Mouse (Mus musculus): ENCODE measurements around the gene Sema3f. TPM values are rescaled to one million over a fixed set of nuclear protein-coding genes. Genes with fewer than 3 reads are reported as not detected.

Gene Sema3f
- polyA plus RNA-seq, 1 experiment from 2014 or later: 22.1 TPM

GRCm38 (mm10) chr9:107674609-107675429 lies 35.5 kb downstream of the Sema3f start:
- ATAC-seq (ENCODE audit: insufficient read depth): no peak; the same call in 1 of the 2 replicates

GRCm38 (mm10) chr9:107670259-107670658 lies 40.0 kb downstream of the Sema3f start:
- Histone ChIP-seq H3K36me3 (ENCODE audit: insufficient read depth) (no peaks in the 10 kb centered on the region), H3K27ac (ENCODE audit: low read depth) (no peak overlapping the region), H3K27me3 (ENCODE audit: insufficient read depth, low read length) (peaks cover 23% of the 10 kb centered on the region), H3K4me1 (ENCODE audit: insufficient read depth) (peaks cover 12% of the 10 kb centered on the region; the same call in 1 of the 2 replicates), H3K9me3 (ENCODE audit: low read depth, low read length) (no peaks in the 10 kb centered on the region), H3K9ac (no peak overlapping the region), H3K4me2 (no peak overlapping the region), H3K4me3 (ENCODE audit: low read depth, low read length) (no peak overlapping the region)
- no peak for ATAC-seq (ENCODE audit: insufficient read depth)
- no peak for TF ChIP-seq CTCF (IDR thresholded peaks at IDR 0.05; ENCODE audit: low read depth)
- WGBS: 53% methylated on average over 5 of the region's 5 CpGs
- DNase-seq: no peak

More at GRCm38 (mm10) chr9:107674609-107675429, 35.5 kb downstream of the Sema3f start:
- WGBS: 55% methylated on average over 9 of the region's 9 CpGs
- Histone ChIP-seq H3K27me3 (ENCODE audit: insufficient read depth, low read length) (peaks cover 31% of the 10 kb centered on the region), H3K4me1 (ENCODE audit: insufficient read depth) (no peaks in the 10 kb centered on the region), H3K4me3 (ENCODE audit: low read depth, low read length) (no peak overlapping the region), H3K27ac (ENCODE audit: low read depth) (no peak overlapping the region), H3K4me2 (no peak overlapping the region), H3K9me3 (ENCODE audit: low read depth, low read length) (no peaks in the 10 kb centered on the region), H3K36me3 (ENCODE audit: insufficient read depth) (no peaks in the 10 kb centered on the region), H3K9ac (no peak overlapping the region)
- no peak for TF ChIP-seq CTCF (IDR thresholded peaks at IDR 0.05; ENCODE audit: low read depth)
- DNase-seq: no peak

- no peaks in the 10 kb centered on the region for H3K36me3 ChIP-seq (ENCODE audit: insufficient read depth)
- 84% methylated on average over 9 of the region's 9 CpGs for WGBS
- H3K27me3 ChIP-seq (ENCODE audit: insufficient read depth, low read length): peaks cover 21% of the 10 kb centered on the region
- no peak within 1 kb of the TSS for H3K4me3 ChIP-seq (ENCODE audit: low read depth, low read length)
- peaks cover 12% of the 10 kb centered on the region; the same call in 1 of the 2 replicates for H3K4me1 ChIP-seq (ENCODE audit: insufficient read depth)
- DNase-seq (no peak), ATAC-seq (ENCODE audit: insufficient read depth) (no peak)
- no peak within 1 kb of the TSS; the same call in 1 of the 2 replicates for H3K27ac ChIP-seq (ENCODE audit: low read depth)
- H3K9ac ChIP-seq: no peak within 1 kb of the TSS
- TF ChIP-seq CTCF (IDR thresholded peaks at IDR 0.05; ENCODE audit: low read depth): no peak
- H3K9me3 ChIP-seq (ENCODE audit: low read depth, low read length): no peaks in the 10 kb centered on the region
- no peak within 1 kb of the TSS for H3K4me2 ChIP-seq
These were observed 40.8 kb downstream of the Sema3f start, which contains the start of gene Slc38a3 for GRCm38 (mm10) chr9:107669480-107669945. Gene Slc38a3 (minus strand): TSS chr9:107669530.

- TF ChIP-seq CTCF (IDR thresholded peaks at IDR 0.05; ENCODE audit: low read depth): no peak
- Histone ChIP-seq H3K9me3 (ENCODE audit: low read depth, low read length) (no peaks in the 10 kb centered on the region), H3K36me3 (ENCODE audit: insufficient read depth) (no peaks in the 10 kb centered on the region), H3K4me1 (ENCODE audit: insufficient read depth) (peaks cover 12% of the 10 kb centered on the region; the same call in 1 of the 2 replicates), H3K4me3 (ENCODE audit: low read depth, low read length) (no peak overlapping the region), H3K4me2 (no peak overlapping the region), H3K27me3 (ENCODE audit: insufficient read depth, low read length) (peaks cover 21% of the 10 kb centered on the region), H3K9ac (no peak overlapping the region), H3K27ac (ENCODE audit: low read depth) (no peak overlapping the region)
- ATAC-seq (ENCODE audit: insufficient read depth) (no peak), DNase-seq (no peak)
- WGBS: 48% methylated on average over 3 of the region's 3 CpGs
These were observed 41.4 kb downstream of the Sema3f start for GRCm38 (mm10) chr9:107668916-107669315.

- H3K4me1 ChIP-seq (ENCODE audit: insufficient read depth): peaks cover 12% of the 10 kb centered on the region; the same call in 1 of the 2 replicates
- H3K9me3 ChIP-seq (ENCODE audit: low read depth, low read length): no peaks in the 10 kb centered on the region
- no peak for DNase-seq
- H3K27me3 ChIP-seq (ENCODE audit: insufficient read depth, low read length): peaks cover 21% of the 10 kb centered on the region
- no peak overlapping the region for H3K9ac ChIP-seq
- WGBS: 30% methylated on average over 8 of the region's 8 CpGs
- H3K36me3 ChIP-seq (ENCODE audit: insufficient read depth): no peaks in the 10 kb centered on the region
- H3K4me3 ChIP-seq (ENCODE audit: low read depth, low read length): no peak overlapping the region
- peak overlapping the region; percentile 86 for H3K4me2 ChIP-seq
- H3K27ac ChIP-seq (ENCODE audit: low read depth): no peak overlapping the region
- no peak for TF ChIP-seq CTCF (IDR thresholded peaks at IDR 0.05; ENCODE audit: low read depth)
- no peak for ATAC-seq (ENCODE audit: insufficient read depth)
These were observed 42.3 kb downstream of the Sema3f start for GRCm38 (mm10) chr9:107668011-107668410.

- peak; percentile 94 for ATAC-seq (ENCODE audit: insufficient read depth)
- H3K4me3 ChIP-seq (ENCODE audit: low read depth, low read length): peak overlapping the region; percentile 43
- H3K27ac ChIP-seq (ENCODE audit: low read depth): no peak overlapping the region
- H3K9ac ChIP-seq: peak overlapping the region; percentile 34
- WGBS: under 1% methylated on average over 24 of the region's 24 CpGs
- no peak for TF ChIP-seq CTCF (IDR thresholded peaks at IDR 0.05; ENCODE audit: low read depth)
- H3K4me2 ChIP-seq: peak overlapping the region; percentile 86
- H3K36me3 ChIP-seq (ENCODE audit: insufficient read depth): no peaks in the 10 kb centered on the region
- DNase-seq: peak; percentile 78
- peaks cover 12% of the 10 kb centered on the region; the same call in 1 of the 2 replicates for H3K4me1 ChIP-seq (ENCODE audit: insufficient read depth)
- no peaks in the 10 kb centered on the region for H3K9me3 ChIP-seq (ENCODE audit: low read depth, low read length)
- peaks cover 21% of the 10 kb centered on the region for H3K27me3 ChIP-seq (ENCODE audit: insufficient read depth, low read length)
These were observed 43.1 kb downstream of the Sema3f start for GRCm38 (mm10) chr9:107667219-107667618.

GRCm38 (mm10) chr9:107666751-107667205 lies 43.5 kb downstream of the Sema3f start:
- ATAC-seq (ENCODE audit: insufficient read depth): peak; percentile 23; the same call in 1 of the 2 replicates
- Histone ChIP-seq H3K9ac (peak overlapping the region; percentile 34), H3K27ac (ENCODE audit: low read depth) (no peak overlapping the region), H3K4me3 (ENCODE audit: low read depth, low read length) (peak overlapping the region; percentile 43), H3K9me3 (ENCODE audit: low read depth, low read length) (no peaks in the 10 kb centered on the region), H3K36me3 (ENCODE audit: insufficient read depth) (no peaks in the 10 kb centered on the region), H3K4me2 (peak overlapping the region; percentile 86), H3K27me3 (ENCODE audit: insufficient read depth, low read length) (peaks cover 21% of the 10 kb centered on the region), H3K4me1 (ENCODE audit: insufficient read depth) (peaks cover 12% of the 10 kb centered on the region; the same call in 1 of the 2 replicates)
- 1% methylated on average over 30 of the region's 30 CpGs for WGBS
- DNase-seq: peak; percentile 38
- no peak for TF ChIP-seq CTCF (IDR thresholded peaks at IDR 0.05; ENCODE audit: low read depth)

All from lung, embryonic 14.5 days (tissue).